Mouse (Mus musculus) liver, embryonic 12.5 days (tissue): ENCODE measurements around the gene Ino80b. TPM values are rescaled to one million over a fixed set of nuclear protein-coding genes. Genes with fewer than 3 reads are reported as not detected.
A peak's percentile ranks its signal among the peaks of the same experiment; 100 is the strongest.

ENCODE experiments used
- ATAC-seq: fragments of 200-750 bp; cut with Nextera tagmentation; 2 replicates; pipeline ENCODE4 v1.8.0; 2017; ENCODE audit warnings: moderate number of reproducible peaks, mild to moderate bottlenecking, moderate library complexity
- H3K27ac ChIP-seq: fragments of 300-500 bp; sonication (generic); 2 replicates; pipeline ENCODE4 v1.5.1; 2016; ENCODE audit warnings: mild to moderate bottlenecking
- H3K27me3 ChIP-seq: fragments of 300-500 bp; sonication (generic); replicated peaks from 2 replicates; pipeline ENCODE4 v1.6.1; 2016; ENCODE audit warnings: mild to moderate bottlenecking, moderate library complexity
- H3K36me3 ChIP-seq: fragments of 300-500 bp; sonication (generic); 2 replicates; pipeline ENCODE4 v1.6.1; 2016; ENCODE audit warnings: mild to moderate bottlenecking, moderate library complexity
- H3K4me1 ChIP-seq: fragments of 300-500 bp; sonication (generic); 2 replicates; pipeline ENCODE4 v1.6.1; 2016
- H3K4me2 ChIP-seq: fragments of 300-500 bp; sonication (generic); 2 replicates; pipeline ENCODE4 v1.6.1; 2016; ENCODE audit warnings: mild to moderate bottlenecking, moderate library complexity
- H3K4me3 ChIP-seq: fragments of 300-500 bp; sonication (generic); 2 replicates; pipeline ENCODE4 v1.5.1; 2016; ENCODE audit warnings: mild to moderate bottlenecking, moderate library complexity
- H3K9ac ChIP-seq: fragments of 300-500 bp; sonication (generic); 2 replicates; pipeline ENCODE4 v1.6.1; 2016; ENCODE audit warnings: mild to moderate bottlenecking, moderate library complexity
- H3K9me3 ChIP-seq: fragments of 300-500 bp; sonication (generic); replicated peaks from 2 replicates; pipeline ENCODE4 v1.6.1; 2016; ENCODE audit warnings: mild to moderate bottlenecking, moderate library complexity
- WGBS: fragments of 180-500 bp; shearing (Covaris S2); methylation state at CpG from one replicate; pipeline ENCODE4 v1.1.7; 2016; ENCODE audit not compliant: insufficient replicate concordance; 5-methylcytosine and 5-hydroxymethylcytosine counted together
- polyA plus RNA-seq: library from polyadenylated mRNA; unstranded; fragments of >200 nt; fragmentation: Nextera tagmentation; extraction: Ambion mirVana; gene quantifications from 2 replicates; pipeline ENCODE4 v1.2.1, GENCODE M21; 2016

The Ino80b gene
- polyA plus RNA-seq, 1 experiment from 2014 or later = 12.1 TPM

DNA sequence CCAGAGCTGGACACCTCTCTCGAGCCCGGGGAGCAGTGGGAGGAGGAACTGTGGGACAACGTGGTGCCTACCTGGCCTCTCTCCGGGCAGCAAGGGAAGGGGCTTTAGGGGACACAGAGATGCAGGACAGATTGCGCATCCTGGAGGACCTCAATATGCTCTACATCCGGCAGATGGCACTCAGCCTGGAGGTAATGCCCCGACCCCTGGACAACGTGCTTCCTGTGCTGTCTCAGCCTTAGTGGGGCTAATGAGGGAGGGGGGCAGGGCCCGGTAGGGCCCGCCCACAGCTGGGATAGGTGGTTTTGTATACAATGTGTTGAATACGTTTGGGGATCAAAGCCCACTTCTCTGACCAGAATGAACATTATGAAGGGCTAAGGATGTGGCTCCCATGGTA lies 12.8 kb upstream of the Ino80b start:
- ATAC-seq = peak; percentile 27; the same call in 1 of the 2 replicates
- Histone ChIP-seq H3K27me3 (peaks cover 84% of the 10 kb centered on the region), H3K4me3 (peak overlapping the region; percentile 57), H3K9ac (peak overlapping the region; percentile 71), H3K4me2 (peak overlapping the region; percentile 70), H3K4me1 (peaks cover 73% of the 10 kb centered on the region), H3K36me3 (no peaks in the 10 kb centered on the region), H3K27ac (peak overlapping the region; percentile 83), H3K9me3 (no peaks in the 10 kb centered on the region)
- 3% methylated on average over 11 of the region's 11 CpGs for WGBS

DNA sequence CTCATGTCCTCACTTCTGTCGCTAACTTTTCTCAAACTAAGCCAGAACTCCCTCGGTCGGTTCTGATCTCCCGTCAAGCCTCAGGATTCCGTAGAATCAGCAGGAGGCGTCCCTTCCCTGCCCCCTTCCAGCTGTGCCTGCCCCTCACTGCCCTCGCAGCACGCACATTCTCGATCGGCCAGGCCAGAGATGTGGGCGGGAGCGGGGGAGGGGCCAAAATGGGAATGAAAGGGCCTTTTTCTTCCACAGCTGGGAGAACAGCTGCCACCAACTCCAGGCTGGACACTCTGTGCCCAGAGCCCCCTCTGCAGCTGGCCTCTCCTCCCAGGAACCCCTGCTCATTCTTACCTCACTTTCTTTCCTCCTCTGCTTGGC lies 12.3 kb upstream of the Ino80b start:
- Histone ChIP-seq H3K27ac (peak overlapping the region; percentile 83), H3K4me1 (peaks cover 69% of the 10 kb centered on the region), H3K9ac (peak overlapping the region; percentile 71), H3K27me3 (peaks cover 79% of the 10 kb centered on the region), H3K4me2 (peak overlapping the region; percentile 70), H3K36me3 (no peaks in the 10 kb centered on the region), H3K9me3 (no peaks in the 10 kb centered on the region), H3K4me3 (peak overlapping the region; percentile 57)
- under 1% methylated on average over 12 of the region's 12 CpGs for WGBS
- ATAC-seq = peak; percentile 67

DNA sequence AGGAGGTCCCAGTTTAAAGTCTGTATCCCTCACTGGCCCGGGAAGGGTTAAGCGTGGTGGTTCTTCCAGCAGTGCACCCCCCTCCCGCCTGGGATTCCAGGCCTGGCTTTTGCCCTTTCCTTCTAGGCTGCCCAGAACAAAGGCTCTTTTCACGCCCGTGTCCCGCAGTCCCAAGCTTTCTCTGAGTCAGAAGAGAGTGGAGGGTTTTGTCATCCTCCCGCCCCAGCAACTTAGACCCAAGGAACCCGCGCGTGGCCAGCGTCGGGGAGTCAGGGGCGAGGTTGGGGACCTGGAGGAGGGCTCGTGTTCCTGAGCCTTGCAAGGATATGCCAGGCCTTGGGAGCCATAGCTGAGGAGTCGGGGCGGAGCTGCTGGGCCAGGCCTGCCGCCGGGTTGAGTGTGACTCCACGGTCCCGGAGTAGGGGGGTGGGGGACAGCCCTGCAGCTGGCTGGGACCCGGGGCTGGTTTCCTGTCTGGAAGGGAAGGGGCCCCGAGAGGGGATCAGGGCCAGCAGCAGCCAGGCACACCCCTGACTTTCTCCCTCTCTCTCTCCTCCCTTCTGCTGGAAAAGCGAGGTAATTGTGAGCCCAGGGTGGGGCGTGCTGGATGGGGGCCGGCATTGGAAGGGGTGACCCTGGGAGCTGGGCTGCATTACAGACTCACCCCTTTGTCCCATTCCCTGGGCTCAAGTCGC lies 11.8 kb upstream of the Ino80b start:
- 4% methylated on average over 26 of the region's 26 CpGs for WGBS
- Histone ChIP-seq H3K9ac (peak overlapping the region; percentile 71), H3K4me1 (peaks cover 64% of the 10 kb centered on the region), H3K27ac (peak overlapping the region; percentile 83), H3K4me3 (peak overlapping the region; percentile 57), H3K27me3 (peaks cover 74% of the 10 kb centered on the region), H3K9me3 (no peaks in the 10 kb centered on the region), H3K36me3 (no peaks in the 10 kb centered on the region), H3K4me2 (peak overlapping the region; percentile 70)
- ATAC-seq = peak; percentile 53

DNA sequence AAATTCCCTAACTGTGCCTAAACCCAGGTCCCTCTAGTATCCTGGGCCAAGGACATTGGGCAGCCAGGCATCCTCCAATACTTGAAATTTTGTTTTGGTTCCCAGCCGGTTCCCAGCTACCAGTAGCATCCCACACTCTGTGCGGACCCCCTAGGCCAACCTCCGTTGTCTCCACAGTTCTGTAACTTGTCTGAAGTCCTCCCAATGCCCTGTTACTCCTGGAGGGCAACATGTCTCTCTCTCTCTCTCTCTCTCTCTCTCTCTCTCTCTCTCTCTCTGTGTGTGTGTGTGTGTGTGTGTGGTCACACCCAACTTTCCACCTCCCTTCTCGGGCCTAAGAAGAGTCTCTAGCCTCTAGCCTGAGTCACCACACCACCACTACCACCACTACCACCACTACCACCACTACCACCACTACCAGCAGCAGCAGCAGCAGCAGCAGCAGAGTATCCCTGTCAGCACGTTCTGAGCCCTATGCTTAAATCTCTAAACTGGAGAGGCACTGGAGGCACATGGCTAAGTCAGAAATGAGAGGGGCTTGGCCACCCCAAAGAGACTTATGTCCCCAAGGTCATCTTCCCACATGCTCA lies 11.2 kb upstream of the Ino80b start:
- Histone ChIP-seq H3K27me3 (peaks cover 67% of the 10 kb centered on the region), H3K27ac (peak overlapping the region; percentile 83), H3K4me2 (peak overlapping the region; percentile 70), H3K9me3 (no peaks in the 10 kb centered on the region), H3K4me1 (peaks cover 61% of the 10 kb centered on the region), H3K9ac (peak overlapping the region; percentile 71), H3K4me3 (peak overlapping the region; percentile 57), H3K36me3 (no peaks in the 10 kb centered on the region)
- 32% methylated on average over 5 of the region's 5 CpGs for WGBS
- ATAC-seq = no peak

DNA sequence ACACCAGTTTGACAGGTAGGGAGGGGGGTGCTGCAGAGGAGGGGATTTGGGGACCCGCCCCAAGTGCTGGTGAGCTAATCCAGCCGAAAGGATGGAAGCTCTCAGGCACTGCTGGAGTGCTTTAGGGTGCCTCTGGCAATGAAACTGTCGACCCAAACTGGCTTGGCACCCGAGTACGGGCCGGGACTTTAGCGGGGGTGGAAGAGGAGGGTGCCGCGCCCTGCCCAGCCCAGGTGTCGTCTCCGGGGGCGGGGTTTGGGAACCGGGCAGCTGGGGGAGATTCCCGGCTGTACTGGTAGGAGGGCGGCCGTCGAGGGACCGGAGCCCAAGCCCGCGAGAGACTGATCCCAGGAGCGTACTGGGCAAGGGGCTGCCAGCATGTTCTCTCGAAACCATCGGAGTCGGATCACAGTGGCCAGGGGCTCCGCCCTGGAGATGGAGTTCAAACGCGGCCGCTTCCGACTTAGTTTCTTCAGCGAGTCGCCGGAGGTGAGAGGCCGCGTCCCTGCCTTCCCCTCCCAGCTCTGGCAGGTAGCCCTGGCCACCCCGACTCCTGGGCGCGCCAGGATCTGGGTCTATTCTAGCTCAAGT lies 10.4 kb upstream of the Ino80b start:
- Histone ChIP-seq H3K36me3 (no peaks in the 10 kb centered on the region), H3K4me2 (peak overlapping the region; percentile 70), H3K27me3 (peaks cover 60% of the 10 kb centered on the region), H3K4me1 (peaks cover 67% of the 10 kb centered on the region), H3K9ac (peak overlapping the region; percentile 71), H3K9me3 (no peaks in the 10 kb centered on the region), H3K4me3 (peak overlapping the region; percentile 57), H3K27ac (0 out of 2 replicates have a peak overlapping the region, but pooled peaks have one; percentile 83)
- ATAC-seq = no peak
- WGBS = 29% methylated on average over 37 of the region's 37 CpGs

DNA sequence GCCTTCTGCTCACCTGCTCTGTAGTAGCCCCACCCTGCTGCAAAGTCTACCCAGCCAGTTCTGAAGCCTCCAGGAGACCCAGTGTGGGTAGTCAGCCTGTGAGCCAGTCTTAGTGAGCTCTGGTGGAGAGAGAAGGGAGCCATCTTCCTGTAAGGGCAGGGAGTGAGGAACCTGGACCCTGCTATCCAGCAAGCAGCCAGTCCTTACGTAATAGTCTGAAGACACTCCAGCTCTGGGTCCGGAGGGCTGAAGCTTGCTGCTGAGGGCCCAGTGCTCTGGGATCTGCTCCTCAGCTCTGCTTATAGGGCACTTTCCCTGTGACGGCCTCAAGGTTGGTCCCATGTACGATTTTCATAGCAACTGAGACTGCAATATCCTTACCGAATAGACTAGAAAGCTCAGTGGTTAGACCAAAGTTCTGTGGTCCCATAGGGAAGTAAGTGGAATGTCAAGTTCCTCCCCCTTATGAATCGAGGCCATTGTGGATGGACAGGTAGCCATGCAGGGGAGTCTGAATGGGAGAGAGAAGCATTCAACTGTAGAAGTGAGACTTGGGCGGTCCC lies 9.8 kb upstream of the Ino80b start, which contains the start of gene Rtkn:
Gene Rtkn (plus strand): TSS at position 513 of the 563 bp plus-strand sequence.
- H3K27me3 ChIP-seq = peaks cover 57% of the 10 kb centered on the region
- H3K4me1 ChIP-seq = peaks cover 67% of the 10 kb centered on the region
- ATAC-seq = no peak
- no peaks in the 10 kb centered on the region for H3K36me3 ChIP-seq
- H3K4me3 ChIP-seq = peak within 1 kb of the TSS; percentile 57
- H3K27ac ChIP-seq = peak within 1 kb of the TSS; percentile 83; the same call in 1 of the 2 replicates
- H3K4me2 ChIP-seq = peak within 1 kb of the TSS; percentile 70
- WGBS = 57% methylated on average over 7 of the region's 7 CpGs
- no peaks in the 10 kb centered on the region for H3K9me3 ChIP-seq
- peak within 1 kb of the TSS; percentile 71 for H3K9ac ChIP-seq

DNA sequence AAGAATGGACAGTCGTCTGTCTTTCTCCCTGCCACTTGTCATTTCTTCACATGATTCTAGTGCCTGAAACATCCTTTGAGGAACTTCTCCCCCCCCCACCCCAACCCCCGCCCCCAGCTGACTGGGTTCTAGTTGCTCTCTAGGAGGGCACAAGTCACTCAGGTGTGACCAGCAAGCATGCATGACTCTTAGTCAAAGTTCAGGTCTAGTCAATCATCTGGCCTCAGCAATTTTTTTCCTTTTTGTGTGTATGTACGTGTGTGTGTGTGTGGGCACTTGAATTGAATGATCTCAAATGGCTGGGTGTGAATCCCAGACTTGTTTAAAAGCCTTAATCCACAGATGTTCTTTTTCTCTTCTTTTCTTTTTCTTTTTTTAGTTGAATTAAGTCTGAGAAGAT lies 9.0 kb upstream of the Ino80b start:
- Histone ChIP-seq H3K4me1 (peaks cover 66% of the 10 kb centered on the region), H3K27me3 (peaks cover 51% of the 10 kb centered on the region), H3K4me3 (no peak overlapping the region), H3K9ac (no peak overlapping the region), H3K4me2 (no peak overlapping the region), H3K9me3 (no peaks in the 10 kb centered on the region), H3K27ac (no peak overlapping the region), H3K36me3 (no peaks in the 10 kb centered on the region)
- 58% methylated on average over 3 of the region's 3 CpGs for WGBS
- no peak for ATAC-seq

DNA sequence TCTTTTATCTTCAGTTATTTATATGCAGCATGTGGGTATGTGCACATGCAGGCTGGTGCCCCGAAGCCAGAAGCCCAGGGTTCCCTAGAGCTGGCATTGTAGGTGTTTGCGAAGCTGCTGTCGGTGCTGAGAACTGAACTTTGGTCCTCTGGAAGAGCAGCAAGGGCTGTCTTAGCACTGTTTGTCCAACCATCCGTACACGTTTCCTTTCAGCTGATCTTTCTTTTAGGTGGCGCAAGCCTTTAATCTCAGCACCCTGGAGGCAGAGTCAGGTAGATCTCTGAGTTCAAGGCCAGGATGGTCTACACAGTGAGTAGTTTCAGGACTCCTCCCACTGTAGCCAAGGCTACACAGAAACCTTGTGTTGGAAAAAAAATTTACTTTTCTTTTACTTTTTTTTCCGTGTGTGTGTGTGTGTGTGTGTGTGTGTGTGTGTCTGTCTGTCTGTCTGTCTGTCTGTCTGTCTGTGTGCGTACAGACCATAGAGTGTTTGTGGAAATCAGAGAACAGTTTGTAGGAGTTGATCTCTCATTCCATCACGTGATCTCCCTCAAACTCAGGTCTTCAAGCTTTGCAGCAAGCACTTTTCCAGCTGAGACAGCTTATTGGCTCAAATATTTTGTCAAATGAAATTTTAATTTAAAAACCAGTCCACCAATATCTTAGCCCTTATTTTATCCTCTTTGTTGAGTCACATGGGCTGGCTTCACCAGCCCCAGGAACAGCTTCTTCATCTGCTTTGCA lies 7.1 kb upstream of the Ino80b start:
- Histone ChIP-seq H3K4me2 (no peak overlapping the region), H3K9ac (no peak overlapping the region), H3K27ac (peak overlapping the region; percentile 65), H3K4me1 (peaks cover 47% of the 10 kb centered on the region), H3K27me3 (peaks cover 36% of the 10 kb centered on the region), H3K36me3 (no peaks in the 10 kb centered on the region), H3K4me3 (no peak overlapping the region), H3K9me3 (no peaks in the 10 kb centered on the region)
- ATAC-seq = no peak
- WGBS = 68% methylated on average over 9 of the region's 9 CpGs

DNA sequence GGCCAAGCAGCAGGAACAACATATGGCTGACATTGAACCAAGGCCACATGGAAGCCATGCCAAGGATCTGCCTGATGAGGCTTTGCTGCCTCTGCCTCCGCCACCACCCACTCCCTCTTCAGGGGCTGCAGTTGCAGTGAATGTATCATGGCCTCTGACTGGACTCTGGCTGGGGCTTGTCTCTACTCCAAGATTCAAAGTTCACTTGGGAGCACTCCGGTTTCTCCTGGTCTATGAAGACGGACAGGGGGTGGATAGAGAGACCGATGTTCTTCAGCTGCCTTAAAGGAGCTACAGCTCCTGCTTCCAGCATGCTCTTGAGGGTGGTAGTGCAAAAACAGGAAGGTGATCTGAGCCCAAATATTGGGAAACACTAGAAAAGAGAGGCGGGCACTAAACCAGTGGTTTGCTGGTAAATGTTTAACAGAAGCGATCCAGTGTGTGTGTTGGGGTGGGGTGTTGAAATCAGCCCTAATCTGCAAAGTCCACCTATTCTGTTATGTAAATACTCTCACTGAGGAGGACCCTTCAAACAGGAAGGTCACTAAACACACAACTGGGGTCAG lies 6.3 kb upstream of the Ino80b start:
- no peaks in the 10 kb centered on the region for H3K9me3 ChIP-seq
- 53% methylated on average over 6 of the region's 6 CpGs for WGBS
- no peak overlapping the region for H3K4me3 ChIP-seq
- ATAC-seq = peak; percentile 42
- peaks cover 39% of the 10 kb centered on the region for H3K4me1 ChIP-seq
- no peaks in the 10 kb centered on the region for H3K36me3 ChIP-seq
- no peak overlapping the region for H3K9ac ChIP-seq
- no peak overlapping the region for H3K4me2 ChIP-seq
- H3K27ac ChIP-seq = peak overlapping the region; percentile 65
- peaks cover 28% of the 10 kb centered on the region for H3K27me3 ChIP-seq

DNA sequence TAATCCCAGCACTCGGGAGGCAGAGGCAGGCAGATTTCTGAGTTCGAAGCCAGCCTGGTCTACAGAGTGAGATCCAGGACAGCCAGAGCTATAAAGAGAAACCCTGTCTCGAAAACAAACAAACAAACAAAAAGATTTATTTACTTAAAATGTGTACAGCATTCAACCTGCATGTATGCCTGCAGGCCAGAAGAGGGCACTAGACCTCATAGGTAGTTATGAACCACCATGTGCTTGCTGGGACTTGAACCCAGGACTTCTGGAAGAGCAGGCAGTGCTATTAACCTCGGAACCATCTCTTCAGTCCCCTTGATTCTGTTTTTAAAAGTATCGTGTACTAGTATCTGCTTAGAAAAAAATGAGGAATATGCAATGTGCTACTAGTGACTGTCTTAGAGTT lies 2.2 kb upstream of the Ino80b start:
- Histone ChIP-seq H3K4me1 (peaks cover 36% of the 10 kb centered on the region), H3K36me3 (peaks cover 9% of the 10 kb centered on the region), H3K9me3 (no peaks in the 10 kb centered on the region), H3K4me2 (no peak overlapping the region), H3K4me3 (no peak overlapping the region), H3K9ac (no peak overlapping the region), H3K27me3 (no peaks in the 10 kb centered on the region), H3K27ac (no peak overlapping the region)
- WGBS = 81% methylated on average over 5 of the region's 5 CpGs
- no peak for ATAC-seq

DNA sequence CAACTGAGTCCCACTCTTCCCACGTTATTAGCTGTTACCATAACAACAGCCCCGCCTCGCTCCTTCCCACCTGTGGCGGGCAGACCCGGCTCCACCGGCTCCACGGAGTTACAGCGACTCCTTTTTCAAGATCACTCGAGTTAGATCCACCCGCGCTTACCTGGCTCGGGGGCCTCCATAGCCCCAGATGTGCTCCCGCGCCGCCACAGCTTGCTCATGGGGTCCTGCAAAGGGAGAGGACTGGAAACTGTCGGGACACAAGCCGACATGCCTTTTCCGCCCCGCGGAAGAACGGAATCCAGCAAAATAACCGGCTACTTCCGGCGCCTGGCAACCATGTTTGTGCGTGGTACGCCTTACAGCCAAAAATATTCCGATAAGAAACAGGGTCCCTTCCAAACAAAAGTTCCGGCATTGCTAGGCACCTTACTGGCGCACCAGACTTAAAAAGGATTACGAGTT lies 349 bp downstream of the Ino80b start:
- no peaks in the 10 kb centered on the region for H3K27me3 ChIP-seq
- H3K9ac ChIP-seq = peak overlapping the region; percentile 87
- H3K27ac ChIP-seq = peak overlapping the region; percentile 89
- H3K4me3 ChIP-seq = peak overlapping the region; percentile 87
- H3K4me2 ChIP-seq = peak overlapping the region; percentile 93
- no peaks in the 10 kb centered on the region for H3K9me3 ChIP-seq
- peak; percentile 9; the same call in 1 of the 2 replicates for ATAC-seq
- under 1% methylated on average over 30 of the region's 30 CpGs for WGBS
- H3K36me3 ChIP-seq = peaks cover 9% of the 10 kb centered on the region
- peaks cover 43% of the 10 kb centered on the region for H3K4me1 ChIP-seq
